Mouse (Mus musculus) right cerebral cortex, postnatal 14 days (tissue): ENCODE results near the gene Abcc9.

ENCODE experiments used
- DNase-seq: peaks from one replicate; pipeline ENCODE4 v3.0.0; 2022

The Abcc9 gene

DNA sequence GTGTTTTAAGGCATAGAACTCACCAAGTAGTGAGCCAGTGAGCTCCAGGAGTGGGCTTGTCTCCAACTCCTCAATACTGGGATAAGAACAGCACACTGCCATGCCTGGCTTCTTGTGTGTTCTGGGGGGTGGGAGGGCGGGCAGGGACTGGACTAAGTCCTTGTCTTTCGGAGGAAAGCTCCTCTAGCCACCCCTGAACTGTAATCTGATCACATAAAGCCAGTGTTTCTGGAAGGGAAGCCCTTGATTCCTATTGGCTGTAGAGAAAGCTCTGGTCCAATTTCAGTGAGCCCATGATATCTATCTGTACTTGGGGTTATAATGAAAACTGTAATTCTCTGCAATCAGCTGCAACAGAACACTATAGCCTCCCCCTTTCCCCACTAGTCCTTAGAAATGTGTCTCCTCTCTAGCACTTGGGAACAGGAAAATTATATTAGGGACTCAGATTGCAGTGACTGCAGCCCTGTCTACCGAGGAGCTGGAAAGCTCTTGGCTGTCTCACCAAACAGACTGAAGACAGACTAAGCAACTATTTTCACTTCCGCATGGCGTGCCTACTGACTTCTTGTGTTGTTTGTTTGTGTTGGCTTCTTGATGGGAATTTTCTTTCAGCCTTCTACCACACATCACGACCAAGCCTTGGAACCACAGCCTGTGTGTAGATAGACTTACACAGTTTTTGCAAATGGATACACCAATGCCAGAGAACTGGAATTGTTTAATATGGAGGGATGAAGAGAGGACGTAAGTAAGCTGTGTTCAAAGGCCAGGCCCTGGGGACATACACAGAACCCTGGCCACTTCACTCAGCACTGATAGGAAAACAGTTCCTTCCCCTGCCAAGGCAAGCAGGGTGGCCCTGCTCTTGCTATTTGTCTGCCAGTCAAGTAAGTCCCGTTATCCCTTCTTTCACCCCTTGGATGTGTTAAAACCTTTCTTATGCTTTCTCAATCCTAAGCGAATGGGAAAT, 92.4 kb downstream of the Abcc9 start:
- no peak for DNase-seq

DNA sequence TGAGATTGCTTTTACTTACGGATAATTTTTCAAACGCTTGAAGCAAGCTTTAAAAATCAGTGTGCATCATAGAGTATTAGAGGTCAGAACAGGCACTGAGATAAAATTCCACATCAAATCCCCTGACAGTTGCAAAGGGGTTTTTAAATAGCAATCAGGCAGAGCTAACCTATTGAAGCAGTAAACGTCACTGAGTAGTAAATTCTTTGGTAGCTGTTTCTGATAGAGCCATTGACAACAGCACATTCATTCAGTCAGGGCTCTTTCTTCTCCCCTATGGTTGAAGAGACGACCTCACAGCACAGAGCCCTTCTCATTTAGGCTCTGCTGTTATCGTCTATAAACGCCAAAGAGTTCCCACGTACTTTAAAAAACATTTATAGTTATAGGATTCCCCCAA, 95.0 kb downstream of the Abcc9 start:
- DNase-seq: no peak

DNA sequence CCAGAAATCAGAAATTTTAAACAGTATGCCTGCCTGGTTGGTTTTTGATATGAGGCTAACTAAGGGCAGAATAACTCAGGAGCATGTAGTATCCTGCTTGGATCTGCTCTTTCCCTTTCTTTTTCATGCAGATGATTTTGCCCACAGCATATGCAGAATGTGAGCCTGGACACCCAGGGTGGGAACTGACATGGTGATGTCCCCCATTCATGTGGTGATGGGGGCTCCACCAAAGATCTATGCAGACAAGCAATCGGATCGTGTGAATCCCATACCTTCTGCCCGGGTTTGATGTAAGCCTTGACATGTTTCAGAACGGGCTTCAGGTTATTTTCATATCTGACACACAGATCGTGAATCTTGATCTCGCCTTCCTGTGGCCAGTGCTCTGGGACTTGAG, 99.3 kb downstream of the Abcc9 start:
- DNase-seq: no peak

DNA sequence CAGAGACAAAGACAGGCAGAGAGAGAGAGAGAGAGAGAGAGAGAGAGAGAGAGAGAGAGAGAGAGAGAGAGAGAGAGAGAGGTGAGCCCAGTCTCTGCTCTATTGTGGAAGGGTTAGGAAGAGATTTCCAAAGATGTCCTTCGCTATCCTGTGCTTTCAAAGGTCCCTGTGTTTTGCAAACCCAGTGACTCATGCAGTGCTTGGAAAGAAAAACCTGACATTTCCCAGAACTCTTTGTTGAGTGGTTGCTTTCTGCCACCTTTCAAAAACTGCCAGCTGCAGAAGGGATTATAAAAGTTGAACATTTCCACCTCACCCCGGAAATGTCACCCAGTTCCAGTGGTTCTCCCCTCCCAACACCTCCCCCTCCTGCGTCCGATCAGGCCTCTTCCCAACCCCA, 123.3 kb downstream of the Abcc9 start:
- no peak for DNase-seq

DNA sequence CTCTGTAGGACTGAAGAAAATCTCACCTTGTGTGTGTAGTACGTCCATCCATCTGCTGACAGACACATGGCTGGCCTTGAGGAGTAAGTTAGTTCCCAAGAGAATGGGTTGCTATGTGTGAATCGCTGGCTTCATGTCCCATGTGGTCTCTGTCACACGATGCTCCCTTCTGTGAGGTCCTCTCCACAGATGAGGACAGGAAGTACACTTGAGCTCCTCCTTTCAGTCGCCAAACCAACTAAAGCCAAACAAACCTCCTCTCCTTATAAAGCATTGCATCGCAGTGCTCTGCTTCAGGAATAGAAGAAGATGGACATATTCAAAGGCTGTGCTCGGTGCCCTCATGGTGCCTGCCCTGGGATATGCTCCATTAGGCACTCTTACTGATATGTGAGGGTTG, 124.3 kb downstream of the Abcc9 start:
- no peak for DNase-seq

DNA sequence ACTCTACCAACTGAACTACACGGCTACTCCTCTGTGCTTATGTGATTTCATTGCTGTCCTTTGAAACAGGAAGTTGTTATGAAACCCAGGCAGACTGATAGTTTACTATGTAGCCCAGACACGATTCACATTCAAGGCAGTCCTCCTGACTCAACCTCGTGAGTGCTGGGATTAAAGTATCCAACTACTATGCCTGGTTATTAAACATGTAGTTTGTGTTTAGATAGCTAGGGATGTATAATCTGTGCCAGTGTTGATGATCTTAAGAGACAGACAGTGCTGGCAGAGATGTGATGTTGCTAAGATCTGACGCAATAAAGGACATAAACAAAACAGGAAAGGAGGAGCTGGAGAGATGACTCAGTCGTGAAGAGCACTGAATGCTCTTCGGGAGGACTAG, 129.2 kb downstream of the Abcc9 start:
- no peak for DNase-seq

DNA sequence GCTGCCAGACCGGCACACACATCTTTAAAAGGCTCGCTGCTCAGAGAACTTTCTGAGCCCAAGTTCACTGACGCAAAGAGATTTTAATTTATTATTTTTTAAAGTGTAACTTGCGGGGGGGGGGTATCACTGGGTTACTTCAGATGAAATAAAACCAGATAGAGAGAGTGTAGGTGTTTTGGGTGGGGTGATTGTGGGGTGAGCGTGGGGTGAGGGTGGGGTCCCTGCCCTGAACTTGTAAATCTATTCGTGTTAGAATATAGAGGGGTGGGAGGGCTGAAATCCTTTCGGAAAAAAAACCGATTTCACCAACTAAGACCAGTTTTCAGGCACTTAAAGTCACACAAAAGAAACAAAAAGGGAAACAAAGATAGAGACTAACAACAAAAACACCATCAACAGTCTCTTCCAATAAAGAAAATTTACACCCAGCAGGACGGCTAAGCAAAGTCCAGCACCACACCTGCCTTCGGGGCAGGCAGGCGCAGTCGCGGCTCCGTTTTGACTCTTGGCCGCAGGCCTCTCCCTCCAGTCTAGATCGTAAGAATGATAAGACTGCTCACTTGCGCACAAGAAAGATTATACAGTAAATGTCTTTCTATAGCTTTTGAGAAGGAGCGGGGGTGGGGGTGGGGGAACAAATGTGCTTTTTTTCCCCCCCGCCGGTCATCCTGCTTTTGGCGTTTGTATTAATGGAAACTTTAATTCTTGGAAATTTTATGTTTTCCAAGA, 130.3 kb downstream of the Abcc9 start:
- no peak for DNase-seq

DNA sequence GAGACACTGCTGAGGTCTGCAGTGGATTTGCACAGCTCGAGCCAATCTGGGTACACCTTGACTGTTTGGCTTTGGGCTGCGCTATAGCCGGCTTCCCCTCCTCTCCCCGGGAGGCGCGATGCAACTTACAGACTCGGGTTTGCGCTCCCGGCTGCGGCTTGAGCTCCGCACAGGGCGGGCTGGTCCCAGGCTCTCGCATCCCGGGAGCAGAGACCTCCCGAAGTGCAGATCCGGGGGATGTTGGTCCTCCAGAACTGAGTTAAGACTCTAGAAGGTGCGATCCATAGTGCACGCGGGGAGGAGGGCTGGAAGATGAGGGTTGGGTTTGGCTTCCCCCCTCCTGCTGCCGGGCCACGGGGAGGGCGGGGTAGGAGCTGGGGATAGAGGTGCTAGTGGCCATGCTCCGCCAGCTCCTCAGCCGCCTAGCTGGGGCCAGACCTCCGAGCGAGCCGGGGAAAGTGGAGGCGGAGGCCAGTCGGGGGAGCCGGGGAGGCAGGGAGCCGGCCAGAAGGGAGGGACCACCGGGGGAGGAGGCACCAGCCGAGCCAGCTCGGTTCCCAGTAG, 131.0 kb downstream of the Abcc9 start, which contains the start of gene Kcnj8:
Kcnj8 (minus strand) TSS at position 560 of the 564 bp plus-strand sequence.
- DNase-seq: peak; percentile 22

DNA sequence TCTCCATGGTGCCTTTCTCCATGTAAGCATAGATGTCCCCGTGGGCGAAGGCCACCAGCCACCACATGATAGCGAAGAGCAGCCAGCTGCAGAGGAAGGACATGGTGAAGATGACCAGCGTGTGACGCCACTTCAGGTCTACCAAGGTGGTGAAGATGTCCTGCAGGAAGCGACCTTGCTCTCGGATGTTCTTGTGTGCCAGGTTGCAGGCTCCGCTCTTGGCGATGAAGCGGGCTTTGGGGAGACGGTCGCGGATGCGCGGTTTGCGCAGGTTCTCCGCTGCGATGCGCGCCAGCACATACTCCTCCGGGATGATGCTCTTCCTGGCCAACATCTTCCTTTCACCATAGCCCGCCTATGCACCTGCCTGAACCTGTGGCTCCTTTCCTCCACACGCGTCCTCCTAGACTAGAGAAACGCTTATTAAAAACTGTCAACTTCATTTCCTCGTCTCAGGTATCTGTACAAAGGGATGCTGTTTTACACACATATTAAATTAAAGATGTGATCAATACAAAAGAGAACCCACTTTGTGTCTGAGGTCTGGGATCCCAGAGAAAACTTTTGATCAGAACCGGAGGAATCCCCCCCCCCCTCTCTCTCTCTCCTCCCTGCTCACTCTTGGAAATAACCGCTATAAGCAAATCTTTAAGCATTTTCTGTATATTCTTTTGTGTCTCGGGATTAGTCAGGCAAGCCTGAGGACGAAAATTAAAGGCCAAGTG, 131.9 kb downstream of the Abcc9 start:
- DNase-seq: peak; percentile 11

DNA sequence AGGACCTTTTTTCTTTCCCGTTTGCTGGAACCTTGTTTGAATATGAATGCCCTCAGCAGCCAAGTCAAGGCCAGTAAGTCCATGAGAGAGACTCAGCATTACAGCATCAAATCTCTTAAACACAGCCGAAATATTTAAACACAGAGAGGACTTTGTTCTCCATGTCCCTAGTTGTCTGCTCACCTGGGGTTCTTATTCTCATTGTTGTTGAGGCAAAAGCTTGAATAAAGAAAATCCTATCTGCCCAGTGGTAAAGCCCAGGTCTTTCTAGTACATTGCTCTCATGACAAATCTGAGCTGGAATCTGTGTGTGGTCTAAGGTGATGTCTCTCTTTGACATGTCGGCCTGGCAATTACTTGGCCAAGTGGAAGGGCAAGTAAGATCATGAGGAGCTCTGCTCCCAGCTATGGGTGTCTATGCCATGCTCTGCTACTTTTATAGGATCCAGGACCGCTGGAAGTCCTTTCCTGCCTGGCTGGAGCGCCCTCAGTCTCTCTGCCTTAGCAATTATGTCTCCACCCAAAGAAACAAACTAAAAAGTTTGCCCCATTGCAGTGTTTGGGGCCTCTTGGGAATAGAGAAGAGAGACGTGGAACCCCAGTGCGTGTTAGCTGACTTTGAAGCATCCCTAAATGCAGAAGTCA, 133.3 kb downstream of the Abcc9 start:
- DNase-seq: no peak

DNA sequence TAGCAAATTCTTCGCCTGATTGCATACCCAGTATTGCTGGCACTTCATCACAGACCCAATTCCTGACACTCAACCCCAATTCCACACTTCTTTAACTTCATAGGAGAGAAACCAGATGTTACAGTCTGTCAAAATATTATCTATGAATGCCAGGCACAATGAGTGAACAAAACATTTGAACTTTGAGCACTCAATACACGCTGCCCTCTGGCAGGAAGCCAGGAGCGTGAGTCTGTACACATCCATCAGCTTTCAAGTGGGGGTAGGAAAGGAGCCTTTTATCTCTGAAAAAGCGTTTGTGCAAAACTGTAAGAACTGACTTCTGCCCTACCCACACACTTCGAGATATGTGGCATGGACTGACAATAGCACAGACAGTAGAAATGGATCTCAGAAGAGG, 134.7 kb downstream of the Abcc9 start:
- DNase-seq: no peak

DNA sequence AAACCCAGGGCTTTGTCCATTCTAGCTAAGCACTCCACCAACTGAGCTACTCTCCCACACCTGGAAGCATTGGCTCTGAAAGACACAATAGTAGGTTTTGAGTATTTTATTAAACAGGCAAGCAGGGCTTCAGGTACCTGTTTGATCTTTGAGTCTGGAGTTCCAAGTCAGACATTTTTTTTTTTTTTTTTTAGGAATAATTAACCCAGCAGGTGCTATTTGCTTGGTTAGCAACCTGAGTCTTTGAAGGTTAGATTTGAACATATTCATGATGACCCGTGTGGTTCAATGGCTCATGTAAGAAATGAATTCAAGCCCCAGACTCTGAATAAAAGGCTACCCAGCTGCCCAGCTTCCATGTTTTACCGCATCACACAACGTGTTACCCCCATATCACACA, 137.4 kb downstream of the Abcc9 start:
- no peak for DNase-seq

DNA sequence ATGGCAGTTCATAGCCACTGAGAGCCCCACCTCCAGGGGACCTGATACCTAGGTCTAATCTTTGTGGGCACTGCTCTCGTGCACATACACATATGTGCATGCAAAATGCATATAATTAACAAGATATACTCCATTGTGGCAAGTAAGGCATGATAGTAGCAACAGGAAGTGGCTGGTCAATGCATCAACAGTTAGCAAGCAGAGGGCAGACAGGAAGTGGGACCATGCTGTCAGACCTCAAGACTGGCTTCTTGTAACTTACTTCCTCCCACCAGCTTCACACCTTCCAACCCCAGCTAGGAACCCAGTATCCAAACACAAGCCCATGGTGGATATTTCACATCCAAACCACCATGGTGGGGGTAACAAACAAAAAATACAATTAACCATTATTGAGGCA, 141.0 kb downstream of the Abcc9 start:
- no peak for DNase-seq

DNA sequence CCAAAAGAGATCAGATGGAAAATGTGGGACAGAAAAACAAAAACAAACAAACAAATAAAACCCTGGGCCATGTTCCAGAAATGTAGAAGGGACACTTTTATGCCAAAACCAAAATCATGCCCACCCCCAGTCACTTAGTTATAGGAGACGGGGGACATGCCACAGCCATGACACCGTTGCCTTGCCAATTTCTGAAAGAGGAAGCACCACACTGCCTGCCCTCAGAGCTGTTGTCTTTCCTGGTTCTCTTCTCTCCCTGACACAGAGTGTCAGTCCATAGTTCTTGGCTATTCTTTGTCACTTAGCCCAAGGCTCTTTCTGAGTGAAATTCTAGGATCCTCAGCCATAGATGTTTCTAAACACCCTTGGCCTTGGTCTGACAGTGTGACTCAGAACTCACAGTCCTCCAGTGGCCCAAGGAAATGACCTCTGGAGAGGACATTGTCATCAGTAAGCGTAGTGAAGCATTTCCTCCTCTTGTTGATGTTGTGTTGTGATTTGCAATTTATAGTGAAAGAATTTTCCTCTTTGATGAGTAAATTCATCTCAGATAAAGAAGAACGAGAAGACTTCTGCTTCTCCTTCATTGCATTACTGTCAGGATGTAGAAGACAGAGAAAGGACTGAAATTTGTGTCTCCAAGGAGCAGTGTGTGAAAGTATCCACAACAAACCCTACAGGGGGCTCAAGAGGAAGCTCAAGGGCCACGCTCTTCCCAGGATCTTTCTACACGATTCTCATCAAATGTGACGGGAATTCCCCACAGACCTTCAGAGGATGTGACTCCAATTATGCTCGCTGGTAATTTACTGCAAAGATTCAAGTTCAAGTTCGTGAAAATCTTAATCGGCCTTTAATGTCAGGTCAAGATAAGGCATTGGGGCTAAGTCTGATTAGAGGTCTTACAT, 143.1 kb downstream of the Abcc9 start:
- no peak for DNase-seq

DNA sequence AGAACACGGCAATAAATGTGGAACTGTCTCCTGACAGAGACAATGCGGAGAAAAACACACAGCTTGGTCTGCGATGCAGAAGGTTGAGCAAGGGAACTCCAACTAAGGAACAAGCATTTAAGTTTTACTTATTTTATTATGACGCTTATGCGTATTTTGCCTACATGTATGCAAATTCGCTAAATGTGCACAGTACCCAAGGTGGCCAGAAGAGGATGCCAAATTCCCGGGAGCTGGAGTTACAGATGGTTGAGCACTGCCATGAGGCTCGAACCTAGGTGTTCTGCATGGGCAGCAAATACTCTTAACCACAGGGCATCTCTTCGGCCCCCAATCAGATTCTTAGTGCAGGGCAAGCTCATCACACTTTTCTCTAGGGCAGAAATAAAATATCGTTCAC, 144.0 kb downstream of the Abcc9 start:
- no peak for DNase-seq

DNA sequence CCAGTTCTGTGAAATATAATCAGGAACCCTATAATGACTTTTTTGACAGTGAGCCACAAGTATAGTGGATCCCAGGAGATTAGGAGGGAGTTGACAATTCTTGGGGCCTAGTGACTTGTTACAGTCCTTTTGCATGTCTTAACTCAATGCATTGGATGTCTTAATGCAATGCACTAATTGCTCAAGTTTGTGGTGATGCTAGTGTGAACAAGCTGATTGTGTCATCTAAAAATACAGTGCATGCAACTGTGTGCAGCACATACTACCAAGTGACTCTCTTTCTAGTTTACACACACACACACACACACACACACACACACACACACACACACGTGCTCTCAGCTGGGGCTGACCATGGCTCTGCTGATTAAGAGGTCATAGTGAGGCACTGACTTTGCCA, 146.1 kb downstream of the Abcc9 start:
- no peak for DNase-seq

DNA sequence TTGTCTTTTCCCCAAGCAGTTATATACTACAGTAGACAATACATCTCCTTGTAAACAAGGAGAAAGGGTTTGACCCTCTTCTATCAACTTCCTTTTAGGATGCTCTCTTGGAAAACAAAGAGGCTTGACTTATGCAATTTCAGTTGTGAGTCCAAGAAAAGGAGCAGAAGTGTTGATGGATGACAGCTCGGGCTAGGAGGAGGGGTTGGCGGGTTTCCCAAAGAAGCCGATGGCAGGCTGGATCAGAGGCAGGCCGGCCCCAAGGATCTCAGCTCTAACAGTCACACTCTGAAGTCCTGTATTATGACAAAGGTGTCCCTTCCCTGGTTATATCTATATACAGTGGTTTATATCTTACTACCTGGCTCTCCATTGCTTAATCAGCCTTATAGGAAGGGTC, 150.6 kb downstream of the Abcc9 start:
- no peak for DNase-seq

DNA sequence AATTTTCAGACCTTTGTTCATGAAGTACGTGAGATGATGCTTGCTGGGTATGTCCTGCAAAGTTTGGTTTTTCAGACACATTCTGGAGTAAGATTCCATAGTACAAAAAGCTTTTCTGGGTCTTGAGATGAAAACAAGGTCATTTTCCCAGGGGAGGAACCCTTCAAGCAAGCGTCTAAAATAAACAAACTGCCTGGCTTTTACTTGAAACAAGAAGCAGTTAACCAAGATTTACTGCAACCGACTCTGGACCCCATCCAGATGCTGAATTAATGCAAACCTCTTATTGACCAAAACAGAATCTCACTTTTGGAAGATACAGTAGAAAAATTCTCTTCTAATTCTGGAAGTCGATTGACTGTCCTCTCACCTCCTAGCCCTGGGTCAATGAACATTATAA, 151.2 kb downstream of the Abcc9 start:
- DNase-seq: no peak

DNA sequence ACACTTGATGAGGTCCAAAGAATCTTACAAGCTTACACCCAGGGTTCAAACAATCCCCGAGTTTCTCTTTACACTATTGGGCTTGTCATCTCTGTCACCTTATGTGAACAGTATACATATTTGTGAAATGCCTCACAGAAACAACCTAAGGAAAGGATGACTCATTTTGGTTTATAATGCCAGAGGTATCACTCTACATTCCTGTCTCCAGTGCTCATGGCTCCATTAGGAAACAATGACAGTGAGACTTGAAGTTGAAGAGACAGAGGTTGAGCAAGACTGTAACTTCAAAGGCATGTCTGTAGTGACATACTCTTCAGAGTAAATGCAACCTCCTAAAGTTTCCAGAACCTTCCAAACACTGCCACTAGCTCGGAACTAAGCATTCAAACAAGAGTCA, 153.7 kb downstream of the Abcc9 start:
- DNase-seq: no peak

DNA sequence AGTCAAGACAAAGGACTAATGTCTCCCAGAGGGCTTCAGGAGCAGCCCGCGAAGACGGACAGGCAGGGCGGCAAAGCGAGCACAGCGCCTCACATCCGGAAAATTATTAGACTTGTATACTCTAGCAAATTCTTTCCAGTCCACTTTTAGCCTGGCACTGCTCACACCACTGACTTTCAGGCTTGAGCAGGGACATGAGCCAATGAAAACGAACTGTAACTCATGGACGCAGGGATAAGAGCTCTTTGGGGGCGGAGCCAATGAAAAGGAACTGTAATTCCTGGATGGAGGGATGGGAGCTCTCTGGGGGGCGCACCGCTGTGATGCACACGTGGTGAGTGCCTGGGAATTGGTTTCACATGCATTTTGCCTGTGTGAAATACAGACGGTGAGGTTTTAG, 157.0 kb downstream of the Abcc9 start:
- no peak for DNase-seq

DNA sequence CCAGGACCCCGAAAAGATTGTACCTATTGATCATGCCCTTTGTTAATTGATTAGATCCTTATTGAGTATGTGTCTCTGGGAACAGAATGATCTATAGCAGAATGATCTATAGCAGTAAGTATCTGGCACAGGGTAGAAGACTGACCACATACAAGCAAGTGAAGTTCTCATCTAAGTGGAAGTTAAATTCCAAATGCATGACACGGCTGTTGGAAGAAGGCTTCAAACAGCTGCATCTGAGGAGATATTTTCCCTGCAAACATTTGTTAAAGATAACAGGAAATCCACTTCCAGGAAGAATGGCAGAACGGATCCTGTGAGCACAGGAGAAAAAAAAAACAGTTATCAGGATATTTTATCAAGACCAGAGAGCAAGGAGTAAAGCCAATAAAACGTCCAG, 158.5 kb downstream of the Abcc9 start:
- no peak for DNase-seq

DNA sequence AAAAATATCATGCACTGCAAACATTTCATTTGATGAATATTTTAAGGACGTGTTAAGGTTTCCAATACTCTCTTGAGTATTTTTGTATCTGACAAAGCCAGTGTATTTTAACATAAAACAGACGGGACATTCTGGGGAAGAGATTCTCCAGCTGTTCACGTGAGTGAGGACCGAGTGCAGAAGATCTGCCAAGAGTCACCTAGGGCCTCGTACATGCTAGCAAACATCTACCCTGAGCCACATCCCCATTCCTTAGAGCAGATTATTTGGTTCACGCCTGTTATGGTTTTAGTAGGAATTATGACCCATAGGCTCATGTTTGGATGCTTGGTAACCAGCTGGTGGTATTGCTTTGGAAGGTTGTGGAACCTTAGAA, 159.3 kb downstream of the Abcc9 start:
- DNase-seq: no peak
